Mouse (Mus musculus) heart, embryonic 11.5 days (tissue): Measurements from ENCODE around the gene Cog5. TPM values are rescaled to one million over a fixed set of nuclear protein-coding genes. Genes with fewer than 3 reads are reported as not detected.

ENCODE experiments used
- ATAC-seq: fragments of 200-750 bp; cut with Nextera tagmentation; replicated peaks from 2 replicates; pipeline ENCODE4 v1.8.0; 2017; ENCODE audit warnings: moderate library complexity; ENCODE audit not compliant: insufficient number of reproducible peaks, low FRiP score, low TSS enrichment
- H3K27ac ChIP-seq: fragments of 300-500 bp; sonication (generic); 2 replicates; pipeline ENCODE4 v1.5.1; 2014; ENCODE audit warnings: mild to moderate bottlenecking, low read depth, low read length
- H3K27me3 ChIP-seq: fragments of 300-500 bp; sonication (generic); 2 replicates; pipeline ENCODE4 v1.6.1; 2014; ENCODE audit warnings: mild to moderate bottlenecking, low read length, mixed read lengths; ENCODE audit not compliant: control insufficient read depth, insufficient read depth
- H3K36me3 ChIP-seq: fragments of 300-500 bp; sonication (generic); 2 replicates; pipeline ENCODE4 v1.6.1; 2014; ENCODE audit warnings: mild to moderate bottlenecking, low read length, moderate library complexity, mixed read lengths; ENCODE audit not compliant: control insufficient read depth, insufficient read depth
- H3K4me1 ChIP-seq: fragments of 300-500 bp; sonication (generic); 2 replicates; pipeline ENCODE4 v1.6.1; 2014; ENCODE audit warnings: low read length; ENCODE audit not compliant: control insufficient read depth, insufficient read depth
- H3K4me2 ChIP-seq: fragments of 300-500 bp; sonication (generic); 2 replicates; pipeline ENCODE4 v1.6.1; 2014; ENCODE audit warnings: mild to moderate bottlenecking, moderate library complexity
- H3K4me3 ChIP-seq: fragments of 300-500 bp; sonication (generic); 2 replicates; pipeline ENCODE4 v1.5.1; 2014; ENCODE audit warnings: low read depth, low read length
- H3K9ac ChIP-seq: fragments of 300-500 bp; sonication (generic); 2 replicates; pipeline ENCODE4 v1.6.1; 2014; ENCODE audit warnings: mild to moderate bottlenecking, low read depth, low read length, moderate library complexity
- H3K9me3 ChIP-seq: fragments of 300-500 bp; sonication (generic); replicated peaks from 2 replicates; pipeline ENCODE4 v1.6.1; 2016; ENCODE audit warnings: low read length; ENCODE audit not compliant: control insufficient read depth
- WGBS: fragments of 180-500 bp; shearing (Covaris S2); extraction: QIAGEN DNeasy Blood & Tissue Kit; methylation state at CpG from one replicate; pipeline ENCODE4 v1.1.7; 2014; ENCODE audit not compliant: insufficient replicate concordance; 5-methylcytosine and 5-hydroxymethylcytosine counted together
- polyA plus RNA-seq: library from polyadenylated mRNA; unstranded; fragments of >200 nt; fragmentation: Nextera tagmentation; extraction: Ambion mirVana; gene quantifications from 2 replicates; pipeline ENCODE4 v1.2.1, GENCODE M21; 2014

Gene Cog5
- polyA plus RNA-seq, 1 experiment from 2014 or later = 32.3 TPM

DNA sequence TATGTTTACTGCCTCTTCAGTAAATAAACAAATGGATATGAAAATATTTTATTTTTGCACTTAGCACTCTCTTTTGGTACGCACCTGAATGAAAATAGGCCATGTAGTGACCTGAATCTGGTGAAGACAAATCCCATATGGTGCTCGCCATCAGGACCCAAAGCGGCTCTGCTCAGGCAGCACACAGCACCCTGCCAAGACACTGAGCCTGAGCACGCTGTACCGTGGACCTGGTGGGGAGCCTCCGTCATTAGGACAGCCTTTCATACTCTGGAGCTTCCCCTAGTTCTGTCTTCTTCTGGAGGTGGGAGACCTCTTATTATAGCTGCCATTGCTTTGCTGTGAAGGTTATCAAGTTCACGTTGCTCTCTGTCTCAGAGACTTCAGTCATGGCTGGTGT lies 238.1 kb downstream of the Cog5 start:
- no peak overlapping the region for H3K4me2 ChIP-seq
- no peak overlapping the region for H3K9ac ChIP-seq
- no peak overlapping the region for H3K4me3 ChIP-seq
- WGBS = 85% methylated on average over 7 of the region's 7 CpGs
- H3K27me3 ChIP-seq = no peaks in the 10 kb centered on the region
- H3K27ac ChIP-seq = no peak overlapping the region
- peaks cover 16% of the 10 kb centered on the region for H3K4me1 ChIP-seq
- ATAC-seq = no peak
- no peaks in the 10 kb centered on the region for H3K36me3 ChIP-seq
- no peaks in the 10 kb centered on the region for H3K9me3 ChIP-seq

DNA sequence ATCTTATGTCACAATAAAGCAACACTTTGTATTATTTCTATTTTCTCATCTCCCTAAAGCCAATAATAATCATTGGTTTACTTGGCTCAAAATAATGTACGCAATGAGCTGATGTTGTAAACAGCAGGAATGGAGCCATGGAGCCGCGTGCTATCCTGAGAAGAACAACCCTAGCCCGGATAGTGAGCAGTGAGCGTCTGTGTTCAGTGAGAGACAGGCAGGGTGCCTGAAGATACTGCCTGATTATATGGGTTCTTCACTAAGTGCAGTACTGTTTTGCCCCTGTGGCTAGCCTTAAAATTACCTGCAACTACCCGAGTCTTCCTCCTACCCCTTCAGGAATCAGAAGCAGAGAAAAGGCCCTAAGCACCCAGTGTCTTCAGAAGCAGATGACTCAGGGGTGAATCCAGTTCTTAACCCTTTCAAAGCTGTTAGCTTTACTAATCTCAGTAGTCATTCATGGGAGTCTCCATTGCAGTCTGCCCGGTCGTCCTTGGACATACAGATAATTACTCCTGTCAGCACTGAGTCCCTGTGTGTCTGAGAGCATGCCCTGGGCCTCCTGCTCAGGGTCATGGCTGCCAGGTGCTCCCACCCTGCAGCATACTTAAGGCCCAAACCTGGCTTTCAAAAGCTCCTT lies 240.5 kb downstream of the Cog5 start:
- H3K27ac ChIP-seq = no peak overlapping the region
- 38% methylated on average over 8 of the region's 8 CpGs for WGBS
- peaks cover 16% of the 10 kb centered on the region for H3K4me1 ChIP-seq
- no peaks in the 10 kb centered on the region for H3K9me3 ChIP-seq
- no peak overlapping the region for H3K9ac ChIP-seq
- H3K4me3 ChIP-seq = no peak overlapping the region
- H3K27me3 ChIP-seq = no peaks in the 10 kb centered on the region
- H3K36me3 ChIP-seq = no peaks in the 10 kb centered on the region
- no peak for ATAC-seq
- no peak overlapping the region for H3K4me2 ChIP-seq

DNA sequence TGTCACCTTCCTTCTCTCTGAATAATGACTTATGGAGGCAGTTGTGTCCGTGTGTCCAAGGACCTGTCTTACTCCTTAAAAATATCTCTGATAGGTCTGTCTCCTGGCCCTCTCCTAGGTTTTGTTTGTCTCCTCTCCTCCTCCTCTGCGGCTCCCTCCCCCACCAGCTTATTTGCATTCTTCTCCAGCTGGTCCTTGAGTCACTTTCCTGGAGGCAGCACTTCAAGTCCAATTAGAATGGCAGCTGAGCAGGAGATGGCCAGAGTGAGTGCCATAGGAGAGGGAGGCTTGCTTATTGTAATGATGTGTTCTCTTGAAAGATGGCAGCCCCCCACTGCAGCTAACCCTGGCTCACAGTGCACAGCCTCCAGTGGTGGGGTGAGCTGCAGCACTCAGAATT lies 241.2 kb downstream of the Cog5 start:
- no peak overlapping the region for H3K4me3 ChIP-seq
- H3K4me2 ChIP-seq = no peak overlapping the region
- peaks cover 16% of the 10 kb centered on the region for H3K4me1 ChIP-seq
- WGBS = 10% methylated on average over 2 of the region's 2 CpGs
- no peak for ATAC-seq
- H3K36me3 ChIP-seq = no peaks in the 10 kb centered on the region
- no peaks in the 10 kb centered on the region for H3K27me3 ChIP-seq
- no peaks in the 10 kb centered on the region for H3K9me3 ChIP-seq
- H3K9ac ChIP-seq = no peak overlapping the region
- no peak overlapping the region for H3K27ac ChIP-seq

- Histone ChIP-seq H3K4me2 (no peak overlapping the region), H3K9me3 (no peaks in the 10 kb centered on the region), H3K4me1 (peaks cover 16% of the 10 kb centered on the region), H3K27ac (no peak overlapping the region), H3K9ac (no peak overlapping the region), H3K4me3 (no peak overlapping the region), H3K36me3 (no peaks in the 10 kb centered on the region), H3K27me3 (no peaks in the 10 kb centered on the region)
- WGBS = 36% methylated on average over 5 of the region's 5 CpGs
- ATAC-seq = no peak
These were observed 241.6 kb downstream of the Cog5 start for GRCm38 (mm10) chr12:31896295-31896694.

DNA sequence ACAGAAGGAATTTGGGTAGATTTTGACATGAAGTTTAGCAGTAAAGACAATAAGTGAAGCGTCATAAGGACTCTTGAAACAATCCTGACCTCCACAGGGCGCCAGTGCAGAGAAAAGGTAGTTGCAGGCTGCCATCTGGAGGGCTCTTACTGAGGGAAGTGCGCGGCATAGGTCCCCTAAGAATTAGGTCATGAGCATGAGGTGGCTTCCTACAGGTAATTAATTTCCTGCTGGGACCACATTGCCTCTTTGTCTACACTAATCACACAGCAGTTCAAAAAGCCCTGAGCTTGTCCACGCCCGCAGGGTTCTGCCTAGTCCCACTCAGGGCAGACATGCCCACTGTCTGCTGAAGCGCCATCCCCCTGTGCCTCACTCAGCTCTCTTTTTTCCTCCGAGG lies 242.3 kb downstream of the Cog5 start:
- H3K9ac ChIP-seq = no peak overlapping the region
- no peak overlapping the region for H3K4me2 ChIP-seq
- H3K4me3 ChIP-seq = no peak overlapping the region
- no peaks in the 10 kb centered on the region for H3K9me3 ChIP-seq
- no peaks in the 10 kb centered on the region for H3K27me3 ChIP-seq
- no peaks in the 10 kb centered on the region for H3K36me3 ChIP-seq
- no peak overlapping the region for H3K27ac ChIP-seq
- WGBS = 50% methylated on average over 8 of the region's 8 CpGs
- no peak for ATAC-seq
- peaks cover 16% of the 10 kb centered on the region for H3K4me1 ChIP-seq

DNA sequence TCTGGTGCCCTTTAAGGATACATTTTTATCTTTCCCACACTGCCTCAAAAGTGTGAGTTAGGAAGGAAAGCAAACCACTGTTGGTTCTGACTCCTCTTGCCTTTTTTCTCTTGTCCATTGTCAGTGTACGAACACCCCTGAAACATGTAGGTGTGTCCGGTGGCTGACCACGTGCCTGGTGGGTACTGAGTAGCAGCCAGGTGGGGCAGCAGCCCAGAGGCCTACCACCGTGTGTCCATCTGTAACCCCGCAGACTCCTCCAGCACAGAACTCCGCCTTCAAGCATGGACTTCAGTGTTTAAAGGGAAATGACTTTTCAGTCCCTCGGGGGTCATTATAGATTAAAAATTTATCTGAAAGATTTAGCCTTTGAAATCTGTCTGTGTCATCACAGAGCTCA lies 242.8 kb downstream of the Cog5 start:
- WGBS = 72% methylated on average over 7 of the region's 7 CpGs
- H3K27ac ChIP-seq = no peak overlapping the region
- no peaks in the 10 kb centered on the region for H3K9me3 ChIP-seq
- H3K36me3 ChIP-seq = no peaks in the 10 kb centered on the region
- H3K4me1 ChIP-seq = peaks cover 16% of the 10 kb centered on the region
- no peak overlapping the region for H3K4me3 ChIP-seq
- H3K4me2 ChIP-seq = no peak overlapping the region
- H3K9ac ChIP-seq = no peak overlapping the region
- no peak for ATAC-seq
- H3K27me3 ChIP-seq = no peaks in the 10 kb centered on the region

- no peak overlapping the region for H3K27ac ChIP-seq
- no peak for ATAC-seq
- H3K9ac ChIP-seq = no peak overlapping the region
- H3K4me2 ChIP-seq = no peak overlapping the region
- H3K4me1 ChIP-seq = peaks cover 11% of the 10 kb centered on the region
- 69% methylated on average over 4 of the region's 4 CpGs for whole genome bisulfite sequencing
- no peaks in the 10 kb centered on the region for H3K36me3 ChIP-seq
- H3K9me3 ChIP-seq = no peaks in the 10 kb centered on the region
- H3K4me3 ChIP-seq = no peak overlapping the region
- H3K27me3 ChIP-seq = no peaks in the 10 kb centered on the region
These were observed 245.8 kb downstream of the Cog5 start for GRCm38 (mm10) chr12:31900391-31900914.

- H3K4me1 ChIP-seq = peaks cover 2% of the 10 kb centered on the region; the same call in 1 of the 2 replicates
- H3K4me2 ChIP-seq = no peak overlapping the region
- H3K9ac ChIP-seq = no peak overlapping the region
- ATAC-seq = no peak
- H3K27ac ChIP-seq = no peak overlapping the region
- H3K9me3 ChIP-seq = no peaks in the 10 kb centered on the region
- 31% methylated on average over 6 of the region's 6 CpGs for WGBS
- no peak overlapping the region for H3K4me3 ChIP-seq
- H3K36me3 ChIP-seq = no peaks in the 10 kb centered on the region
- no peaks in the 10 kb centered on the region for H3K27me3 ChIP-seq
These were observed 251.3 kb downstream of the Cog5 start for GRCm38 (mm10) chr12:31905696-31906551.
